Mouse (Mus musculus) T-helper 1 cell (primary cell): ENCODE data around the gene Ptgfrn.

Source experiments
- in situ Hi-C: fragments of 300-600 bp; cut with MboI, MseI; formaldehyde crosslinking; loops from one replicate; pipeline ENCODE4 v1.15.1; 2025; ENCODE audit warnings: high pct_unique_total_duplicates

The Ptgfrn gene

DNA sequence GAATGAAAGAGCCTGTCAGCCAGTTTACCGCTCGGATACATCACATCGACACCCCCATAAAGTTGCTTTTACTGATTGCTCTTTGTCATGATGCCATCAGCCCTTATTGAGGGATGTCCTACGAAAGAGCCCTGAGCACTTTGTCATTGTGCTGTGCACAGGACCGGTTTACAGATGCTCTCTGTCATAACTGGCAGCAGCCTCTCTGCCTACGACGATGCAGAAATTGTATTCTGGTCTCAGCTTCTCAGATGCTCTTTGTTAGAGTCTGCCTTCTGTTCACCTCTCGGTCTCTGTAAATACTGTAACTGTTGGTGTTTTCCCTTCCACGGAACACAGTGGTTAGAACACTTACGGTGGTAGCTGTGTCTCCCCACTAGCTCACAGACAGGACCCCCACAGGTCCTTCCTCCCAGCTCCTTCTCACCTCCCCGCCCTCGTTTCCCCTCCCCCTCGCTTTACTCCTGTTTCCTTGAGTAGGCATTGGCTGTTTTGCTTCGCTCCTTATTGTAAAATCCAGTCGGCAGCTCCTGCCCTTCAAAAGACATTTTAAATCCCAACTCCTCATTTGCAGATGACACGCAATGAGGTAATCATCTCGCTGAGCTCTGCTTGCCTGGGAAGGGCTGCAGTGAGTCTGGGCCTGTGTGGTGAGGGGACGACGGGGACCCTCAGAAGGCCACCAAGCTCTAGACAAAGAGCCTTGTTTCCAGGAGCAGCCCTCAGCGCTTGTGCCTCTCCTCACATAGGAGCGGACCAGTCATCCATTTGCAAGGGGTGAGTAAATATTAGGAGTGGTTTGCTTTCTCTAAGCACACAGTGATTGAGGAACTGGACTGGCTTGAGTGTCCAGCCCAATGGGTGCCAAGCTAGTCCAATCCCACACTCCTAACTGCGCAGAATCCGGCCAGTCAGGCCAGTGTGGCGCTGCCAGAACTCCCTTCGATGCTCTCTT lies 6.6 kb upstream of the Ptgfrn start:
- in situ Hi-C loops: no loop called here

DNA sequence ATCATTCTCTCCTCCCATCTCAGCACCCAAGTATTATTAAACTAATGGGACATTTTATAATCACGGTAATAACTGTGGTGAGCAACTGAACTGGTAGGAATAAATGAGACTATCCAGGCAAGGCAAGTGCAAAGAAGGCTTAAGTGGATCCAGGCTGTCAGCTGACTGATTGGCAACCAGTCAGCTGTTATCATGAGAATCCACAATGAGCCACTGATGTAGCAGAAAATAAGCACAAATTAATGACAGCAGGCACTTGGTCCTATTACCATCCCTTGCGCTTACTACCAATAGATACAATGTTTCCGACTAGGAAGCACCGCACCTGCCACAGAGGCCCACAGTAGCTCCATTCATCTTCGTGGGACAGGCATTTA lies 2.4 kb upstream of the Ptgfrn start:
- in situ Hi-C loops: no loop called here

DNA sequence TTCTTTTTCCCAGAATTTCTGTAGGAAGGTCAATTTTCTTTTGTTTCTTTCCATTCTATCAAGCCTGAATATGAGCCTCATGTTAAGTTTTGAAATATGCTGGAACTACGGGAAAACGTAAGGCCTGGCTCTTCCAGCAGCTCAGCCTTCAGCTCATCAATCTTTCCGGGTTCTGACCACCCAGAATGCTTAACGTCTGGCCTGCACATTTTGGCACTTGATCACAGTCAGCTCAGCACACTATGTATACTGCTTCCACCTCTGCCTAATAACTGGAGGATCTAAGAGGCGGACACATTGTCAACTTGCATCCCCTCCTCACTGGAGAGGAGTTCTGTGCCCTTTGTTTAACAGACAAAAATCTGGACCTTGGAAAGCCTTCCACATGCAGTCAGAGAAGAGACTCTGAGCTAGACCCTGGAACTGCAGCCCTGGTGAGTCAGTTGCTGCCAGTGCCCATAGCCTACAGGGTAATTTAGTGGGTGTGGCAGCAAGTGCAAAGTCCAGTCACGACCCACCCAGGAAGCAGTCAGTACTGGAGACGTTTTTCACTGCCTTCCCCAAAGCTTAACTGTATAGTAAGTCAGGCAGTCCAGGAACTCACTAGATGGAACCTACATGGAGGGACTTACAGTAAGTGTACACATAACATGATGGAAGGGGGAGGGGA lies 1.9 kb upstream of the Ptgfrn start:
- in situ Hi-C loops: no loop called here

DNA sequence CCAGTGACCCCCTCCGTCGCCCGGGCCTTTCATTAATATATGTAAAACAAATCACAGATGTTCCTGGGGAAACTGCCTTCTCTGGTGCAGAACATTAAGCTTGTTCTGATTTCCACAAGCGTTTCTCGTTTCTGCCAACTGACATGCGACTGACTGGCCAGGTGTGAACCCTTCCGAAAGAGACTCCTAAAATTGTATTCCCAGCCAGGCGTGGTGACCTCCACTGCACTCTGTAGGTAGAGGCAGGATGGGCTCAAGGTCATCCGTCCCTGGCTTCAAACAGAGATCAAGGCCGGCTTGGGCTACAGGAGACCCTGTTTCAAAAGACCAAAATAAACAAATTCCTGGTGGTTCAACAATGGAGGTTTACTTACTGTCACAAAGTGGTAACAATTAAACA lies 1.2 kb upstream of the Ptgfrn start:
- in situ Hi-C loops: no loop called here

DNA sequence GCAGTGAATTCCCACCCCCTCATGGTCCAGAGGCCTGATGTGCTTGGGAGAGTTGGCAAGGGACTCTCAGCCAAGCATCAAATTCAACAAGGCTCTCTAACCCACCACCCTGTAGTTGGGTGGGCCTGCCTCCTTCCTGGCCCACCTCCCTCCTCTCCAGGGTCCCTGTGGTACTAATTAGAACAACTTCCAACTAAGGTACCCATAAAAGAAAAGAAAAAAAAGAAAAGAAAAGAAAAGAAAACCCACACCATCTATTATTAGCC lies 693 bp upstream of the Ptgfrn start:
- in situ Hi-C loops: no loop called here

DNA sequence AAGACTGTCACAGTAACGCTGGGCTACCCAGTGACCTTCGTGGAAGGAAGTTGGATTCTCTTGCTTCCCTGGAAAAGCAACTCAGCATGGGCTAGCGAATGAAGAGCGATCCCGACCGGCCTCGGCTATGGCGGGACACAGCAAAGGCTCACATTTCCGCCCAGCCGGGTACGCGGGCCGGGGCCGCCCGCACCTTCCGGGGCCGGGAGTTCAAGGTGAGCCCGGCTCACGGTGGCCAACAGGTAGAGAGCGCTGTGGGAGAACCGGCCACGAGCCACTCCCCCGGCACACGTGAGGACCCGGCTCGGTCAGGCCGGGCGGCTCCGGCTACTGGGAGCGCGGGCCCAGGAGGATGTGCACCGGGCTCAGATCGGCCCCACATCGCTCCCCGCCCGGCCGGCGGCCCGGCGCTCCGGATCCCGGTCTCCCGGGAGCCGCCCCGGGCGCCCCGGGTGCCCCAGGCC lies 488 bp downstream of the Ptgfrn start:
- in situ Hi-C loops: no loop called here

DNA sequence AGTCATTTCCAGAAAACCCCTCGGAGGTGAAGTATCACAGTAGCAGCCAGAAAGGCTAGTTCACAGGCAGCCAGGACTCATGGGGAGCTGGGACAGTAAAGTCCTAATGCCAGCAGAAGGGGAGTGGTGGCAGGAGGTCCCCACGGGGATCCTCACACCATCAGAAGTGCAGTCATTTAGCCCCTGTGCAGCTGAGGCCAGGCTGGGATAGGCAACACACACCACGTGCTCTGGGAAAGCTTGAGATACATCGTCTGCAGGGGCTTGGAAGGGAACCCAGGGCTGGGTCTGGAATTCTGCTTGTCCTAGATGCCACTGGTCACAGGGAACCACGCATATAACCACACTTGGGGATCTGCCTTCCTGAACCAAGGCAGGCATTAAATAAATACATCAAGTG lies 1.2 kb downstream of the Ptgfrn start:
- in situ Hi-C loops: no loop called here

DNA sequence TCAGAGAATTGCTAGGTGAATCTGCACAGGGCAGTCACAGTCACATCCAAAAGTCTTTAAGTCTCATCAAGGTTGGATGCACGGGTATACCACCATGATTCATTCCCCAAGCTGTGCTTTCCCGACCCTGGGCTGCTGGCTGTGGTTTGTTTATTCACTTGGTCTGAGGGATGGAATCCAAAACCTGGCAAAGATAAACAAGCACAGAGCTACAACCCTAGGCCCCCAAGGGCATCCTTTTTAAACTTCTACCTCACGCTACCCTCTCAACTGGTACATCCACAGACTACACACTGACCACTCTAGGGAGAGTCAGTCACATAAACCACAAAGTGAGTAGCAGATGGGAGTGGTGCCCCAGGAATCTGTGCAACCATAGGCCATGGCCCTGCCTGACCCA lies 1.8 kb downstream of the Ptgfrn start:
- in situ Hi-C loops: no loop called here

DNA sequence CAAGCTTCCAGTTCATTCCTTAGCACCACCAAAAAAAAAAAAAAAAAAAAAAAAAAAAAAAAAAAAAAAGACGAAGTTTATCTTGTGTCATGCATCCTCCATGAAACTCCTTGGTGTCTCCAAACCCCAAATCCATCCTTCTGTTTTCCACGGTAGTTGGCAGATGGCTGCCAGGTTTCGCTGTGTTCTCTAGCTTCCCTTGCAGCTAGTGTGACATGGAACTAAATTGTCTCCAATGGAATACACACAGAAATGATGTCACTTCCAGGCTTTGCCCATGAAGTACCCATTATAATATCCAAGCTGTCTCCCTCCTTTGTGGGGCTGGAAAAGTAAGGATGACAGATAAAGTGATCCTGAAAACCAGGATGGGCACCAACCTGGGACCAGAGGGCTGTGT lies 3.8 kb downstream of the Ptgfrn start:
- in situ Hi-C loops: no loop called here

DNA sequence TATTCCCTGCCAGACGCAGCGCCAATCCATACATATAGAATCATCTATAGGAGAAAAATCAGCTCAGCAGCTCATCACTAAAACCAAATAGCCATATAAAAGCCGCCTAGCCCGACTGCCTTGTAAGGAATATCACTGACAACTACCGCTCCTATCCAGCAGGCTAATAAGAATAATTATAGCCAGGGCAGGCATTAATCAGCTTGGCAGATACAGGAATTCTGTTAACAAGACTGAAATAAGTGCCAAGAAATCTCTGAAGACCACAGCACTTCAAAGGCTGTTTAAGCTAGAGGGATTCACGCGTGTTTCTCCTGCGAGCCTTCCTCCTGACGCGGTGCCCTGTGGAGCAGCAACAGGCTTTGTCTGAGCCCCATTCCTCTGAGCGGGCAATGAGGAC lies 4.6 kb downstream of the Ptgfrn start:
- in situ Hi-C loops: no loop called here

DNA sequence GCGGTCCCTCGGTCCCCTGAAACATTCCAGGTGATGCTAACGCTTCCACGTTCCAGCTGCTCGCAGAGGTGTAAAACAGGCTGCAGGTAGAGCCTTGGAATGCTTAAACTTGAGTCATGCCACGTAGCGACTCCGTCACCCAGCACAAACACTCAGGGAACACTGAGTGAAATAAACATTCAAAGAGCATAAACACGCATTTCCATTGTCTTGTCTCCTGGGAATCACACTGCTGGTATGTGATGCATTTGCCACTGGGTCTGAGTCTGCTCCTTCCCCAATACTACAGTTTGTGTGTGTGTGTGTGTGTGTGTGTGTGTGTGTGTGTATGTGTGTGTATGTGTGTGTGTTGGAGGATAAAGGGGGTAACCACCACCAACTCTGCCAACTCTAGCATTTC lies 5.2 kb downstream of the Ptgfrn start:
- in situ Hi-C loops: no loop called here

DNA sequence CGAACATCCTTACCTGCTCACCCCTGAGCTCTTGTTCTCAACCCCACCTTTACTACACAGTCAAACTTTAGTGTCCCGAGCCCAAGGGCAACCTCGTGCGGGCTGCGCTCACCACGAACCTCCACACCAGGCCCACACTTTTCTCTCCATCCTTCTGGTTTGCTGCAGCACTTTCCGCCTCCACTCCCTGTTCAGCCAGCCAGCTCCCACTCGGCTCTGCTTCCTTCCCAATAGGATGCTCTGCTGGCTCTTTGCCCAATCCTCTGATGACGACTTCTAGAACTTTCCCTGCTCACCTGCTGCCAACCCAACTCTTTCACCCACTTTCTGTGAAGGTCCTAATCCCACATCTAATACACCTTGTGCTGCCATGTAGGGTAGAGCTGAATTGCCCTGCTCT lies 6.3 kb downstream of the Ptgfrn start:
- in situ Hi-C loops: no loop called here

DNA sequence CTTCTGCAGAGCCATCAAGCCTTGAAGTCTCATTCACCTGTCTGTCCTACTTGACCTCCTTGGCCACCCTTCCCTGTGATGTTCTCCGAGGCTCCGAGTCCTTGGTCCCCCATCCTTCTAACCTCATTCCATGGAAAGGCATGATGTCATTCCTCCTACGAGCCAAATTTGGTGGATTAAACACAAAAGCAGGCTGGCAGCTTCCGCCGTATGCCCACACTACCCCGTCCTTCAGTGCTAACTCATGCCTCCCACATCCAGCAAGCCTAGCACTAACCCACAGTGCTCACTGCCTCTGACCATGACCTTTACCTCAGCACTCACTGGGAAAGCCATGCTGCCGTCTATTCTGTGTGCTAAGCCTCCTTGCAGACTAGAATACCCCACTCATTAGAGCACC lies 8.0 kb downstream of the Ptgfrn start:
- in situ Hi-C loops: no loop called here

DNA sequence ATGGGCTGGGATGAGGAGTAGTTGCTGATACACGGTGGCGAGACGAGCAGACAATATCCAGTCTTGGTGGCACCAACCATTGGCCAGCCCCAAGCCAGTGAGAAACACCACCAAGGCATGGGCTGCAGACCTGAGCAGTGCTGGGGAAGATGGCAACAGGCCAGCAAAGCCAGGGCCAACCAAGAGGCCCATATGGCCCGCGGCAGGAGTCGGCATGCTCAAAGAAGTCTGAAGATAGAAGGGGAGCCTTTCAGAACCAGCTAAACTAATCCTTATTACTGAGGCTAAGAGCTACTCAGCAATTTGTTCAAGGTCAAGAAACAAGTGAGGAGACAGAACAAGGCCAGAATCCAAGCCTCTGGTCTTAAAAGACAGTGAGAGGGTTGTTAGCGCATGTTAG lies 8.9 kb downstream of the Ptgfrn start:
- in situ Hi-C loops: no loop called here

DNA sequence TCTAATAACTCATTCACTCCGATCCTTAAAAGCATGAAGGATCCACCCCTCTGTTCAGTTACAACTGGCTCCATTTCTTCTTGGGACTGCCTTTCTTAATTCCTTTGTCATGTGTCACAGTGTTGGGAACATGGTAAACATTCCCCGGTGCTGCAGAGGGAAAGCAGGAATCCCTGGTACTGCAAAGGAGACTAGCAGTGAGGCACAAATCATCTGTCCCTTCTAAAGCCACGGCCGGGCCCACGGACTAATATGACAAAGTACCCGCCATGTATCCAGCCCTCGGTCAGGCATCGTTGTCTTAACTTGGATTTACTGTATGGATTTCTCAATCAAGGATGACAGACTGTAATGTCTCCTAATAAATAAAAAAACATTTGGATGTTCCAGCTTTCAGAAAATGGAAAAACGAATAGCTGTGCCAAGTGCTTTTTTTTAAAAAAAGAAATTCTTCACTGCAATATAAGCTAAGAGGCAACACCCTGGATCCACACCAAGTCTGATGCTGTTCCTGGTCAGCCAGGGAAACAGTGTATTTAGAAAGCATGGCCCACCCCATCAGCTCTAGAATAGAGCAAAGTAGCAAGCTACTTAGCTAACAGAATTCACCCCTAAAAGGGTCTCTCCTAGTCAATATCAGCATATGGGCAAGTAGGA lies 10.2 kb downstream of the Ptgfrn start:
- in situ Hi-C loops: no loop called here

DNA sequence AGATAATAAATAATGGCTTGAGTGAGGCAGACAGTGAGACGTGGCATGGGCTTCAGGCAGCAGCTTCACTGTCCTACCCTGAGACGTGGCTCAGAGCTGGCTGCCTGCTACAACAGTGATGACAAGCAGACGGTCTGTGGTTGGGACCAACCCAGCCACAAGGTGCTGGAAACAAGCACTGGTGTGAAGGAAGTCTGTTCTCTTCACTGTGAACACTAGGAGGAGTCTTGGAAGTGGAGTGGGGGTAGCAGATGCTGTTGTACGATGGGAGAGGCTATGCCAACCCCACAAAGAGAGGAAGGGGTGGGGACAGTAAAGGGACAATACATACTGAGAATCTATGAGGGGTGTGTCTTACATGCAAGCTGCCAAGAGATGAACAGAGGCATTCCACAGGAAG lies 12.0 kb downstream of the Ptgfrn start:
- in situ Hi-C loops: no loop called here

DNA sequence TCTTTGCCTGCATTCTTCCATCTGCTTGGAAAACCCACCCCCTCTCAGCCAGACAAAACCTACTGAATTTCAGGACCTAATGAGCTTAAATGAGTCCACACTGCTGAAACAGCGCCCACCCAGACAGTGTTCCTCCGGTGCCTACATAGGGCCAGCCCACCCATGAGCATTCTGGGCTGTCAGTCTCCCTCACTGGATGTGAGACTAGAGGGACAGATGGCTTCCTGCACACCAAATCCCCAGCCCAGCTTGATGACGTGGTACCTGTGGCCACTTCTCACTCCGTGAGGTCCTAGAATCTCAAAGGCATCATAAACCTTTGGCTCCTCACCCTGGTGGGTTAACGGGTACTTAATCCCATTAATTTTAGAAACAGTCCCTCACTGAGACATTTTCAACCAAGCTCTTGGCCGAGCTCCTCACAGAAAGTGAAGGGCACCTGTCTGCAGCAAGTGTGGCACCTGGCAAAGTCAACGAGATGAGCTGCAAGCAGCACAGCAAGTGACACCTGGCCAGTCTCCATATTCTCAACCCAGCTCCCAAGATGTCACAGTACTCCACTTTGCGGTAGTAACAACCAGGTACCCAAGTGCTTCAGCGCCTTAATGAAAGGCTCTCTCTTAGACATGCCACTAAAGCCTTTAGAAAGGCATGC lies 12.8 kb downstream of the Ptgfrn start:
- in situ Hi-C loops: no loop called here

DNA sequence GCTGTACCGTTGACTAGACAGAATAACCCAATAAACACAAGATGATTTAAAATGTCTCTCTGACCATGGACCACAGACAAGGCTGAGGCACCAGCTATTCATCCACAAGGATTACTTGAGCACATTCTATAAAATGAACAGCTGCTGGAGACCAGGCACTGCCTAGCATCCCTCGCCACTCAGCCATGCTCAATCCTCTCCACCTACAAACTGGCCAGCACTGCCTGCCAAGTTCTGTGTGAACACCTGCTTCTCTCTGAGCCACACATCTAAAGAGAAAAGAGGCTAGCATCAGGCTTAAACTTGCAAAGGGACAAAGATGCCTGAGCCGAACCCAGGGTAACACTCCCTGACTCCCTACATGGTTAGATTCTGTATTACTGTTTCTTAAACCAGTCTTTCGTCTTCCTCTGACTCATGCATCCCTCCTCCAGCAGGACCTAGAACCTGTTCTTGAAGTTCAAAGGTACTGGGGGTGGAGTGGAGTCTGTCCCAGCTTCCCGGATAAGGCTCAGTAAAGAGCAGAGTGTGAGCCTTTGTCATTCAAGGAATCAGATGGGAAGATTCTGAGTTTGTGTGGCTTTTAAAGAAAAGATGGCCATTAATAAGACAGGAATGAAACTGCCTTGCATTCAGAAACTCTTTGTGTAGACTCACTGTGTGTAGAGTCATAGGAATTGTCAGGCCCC lies 14.2 kb downstream of the Ptgfrn start:
- in situ Hi-C loops: no loop called here

DNA sequence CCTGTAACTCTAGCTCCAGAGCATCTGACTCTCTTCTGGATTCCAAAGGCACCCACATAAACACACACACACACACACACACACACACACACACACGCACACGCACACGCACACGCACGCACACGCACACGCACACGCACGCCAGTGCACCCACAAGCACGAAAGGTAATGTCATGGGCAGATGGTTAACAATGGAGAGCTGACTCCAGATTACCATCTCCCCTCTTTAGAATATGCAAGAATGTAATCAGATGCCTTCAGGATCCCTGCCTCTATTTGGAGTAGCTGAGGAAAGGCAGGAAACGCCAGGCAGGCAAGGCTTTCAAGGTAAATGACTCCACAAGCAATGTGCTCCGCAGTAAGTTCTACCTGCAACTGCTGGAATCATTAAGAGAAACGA lies 17.9 kb downstream of the Ptgfrn start:
- in situ Hi-C loops: no loop called here

DNA sequence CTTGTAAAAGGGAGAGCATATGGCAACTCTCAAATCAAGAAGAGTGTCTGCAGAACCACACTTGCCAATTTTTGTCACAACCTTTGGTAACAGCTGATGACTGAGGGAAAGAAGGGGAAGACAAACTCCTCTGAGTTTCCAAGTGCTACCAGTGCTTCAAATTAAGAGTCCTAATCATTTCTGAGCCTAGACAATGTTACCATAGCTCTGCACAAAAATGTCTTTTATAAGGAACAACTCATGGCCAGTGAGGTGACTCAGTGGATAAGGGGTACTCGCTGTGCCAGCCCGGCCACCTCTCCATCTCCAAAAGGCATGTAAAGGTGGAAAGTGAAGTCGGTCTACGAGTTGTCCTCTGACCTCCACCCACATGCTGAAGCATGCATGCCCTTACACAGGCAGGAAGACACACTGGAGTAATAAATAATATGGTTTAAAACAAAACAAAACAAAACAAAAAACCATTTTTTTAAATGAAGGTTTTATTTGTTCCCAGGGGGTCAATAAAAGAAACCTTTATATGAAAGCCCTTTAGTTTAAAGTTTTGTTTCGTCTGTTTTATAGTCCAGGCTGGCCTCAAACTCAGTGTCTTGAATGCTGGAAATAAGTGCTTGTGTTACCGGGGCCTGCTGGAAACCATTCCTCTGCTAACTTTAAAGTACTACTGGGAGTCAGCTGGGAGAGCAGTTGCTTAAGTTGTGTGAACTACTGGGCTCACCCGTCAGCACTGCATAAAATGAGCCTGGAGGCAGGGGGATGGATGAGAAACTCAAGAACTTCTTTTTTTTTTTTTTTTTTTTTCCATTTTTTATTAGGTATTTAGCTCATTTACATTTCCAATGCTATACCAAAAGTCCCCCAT lies 23.3 kb downstream of the Ptgfrn start:
- in situ Hi-C loops: no loop called here

DNA sequence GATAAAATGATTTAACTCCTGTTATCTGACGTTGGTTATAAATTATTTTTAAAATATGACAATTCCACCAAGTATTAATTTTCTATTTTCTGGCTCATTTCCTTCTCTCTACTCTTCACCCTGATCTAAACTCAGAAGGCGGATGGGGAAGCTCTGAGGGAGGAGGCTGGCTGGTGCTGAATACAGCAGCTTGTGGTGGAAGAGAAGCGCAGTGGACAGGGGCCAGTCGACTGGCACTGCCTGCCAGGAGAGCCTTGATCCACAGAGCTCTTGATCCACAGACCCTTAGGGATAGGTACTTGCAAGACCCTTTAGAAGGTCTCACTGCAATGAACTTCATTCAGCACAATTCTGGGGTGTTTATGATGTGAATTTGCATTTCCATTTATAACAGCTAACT lies 29.2 kb downstream of the Ptgfrn start:
- in situ Hi-C loops: no loop called here
